Mouse (Mus musculus) lung, embryonic 16.5 days (tissue): ENCODE data around the gene Myod1. TPM values are rescaled to one million over a fixed set of nuclear protein-coding genes. Genes with fewer than 3 reads are reported as not detected.

ENCODE experiments used
- ATAC-seq: fragments of 200-750 bp; cut with Nextera tagmentation; 2 replicates; pipeline ENCODE4 v1.8.0; 2017; ENCODE audit warnings: low read depth, mild to moderate bottlenecking, moderate library complexity
- H3K27ac ChIP-seq: fragments of 300-500 bp; sonication (generic); 2 replicates; pipeline ENCODE4 v1.5.1; 2014; ENCODE audit warnings: mild to moderate bottlenecking, control low read depth, low read length
- H3K27me3 ChIP-seq: fragments of 300-500 bp; sonication (generic); 2 replicates; pipeline ENCODE4 v1.6.1; 2014; ENCODE audit warnings: low read depth, low read length, mixed read lengths; ENCODE audit not compliant: control insufficient read depth, insufficient read depth
- H3K36me3 ChIP-seq: fragments of 300-500 bp; sonication (generic); 2 replicates; pipeline ENCODE4 v1.6.1; 2014; ENCODE audit warnings: low read length; ENCODE audit not compliant: control insufficient read depth, insufficient read depth
- H3K4me1 ChIP-seq: fragments of 300-500 bp; sonication (generic); replicated peaks from 2 replicates; pipeline ENCODE4 v1.6.1; 2014; ENCODE audit warnings: low read length, mixed read lengths; ENCODE audit not compliant: control insufficient read depth, insufficient read depth
- H3K4me2 ChIP-seq: fragments of 300-500 bp; sonication (generic); 2 replicates; pipeline ENCODE4 v1.6.1; 2014; ENCODE audit warnings: low read depth, low read length, control low read depth
- H3K4me3 ChIP-seq: fragments of 300-500 bp; sonication (generic); 2 replicates; pipeline ENCODE4 v1.5.1; 2014; ENCODE audit warnings: mild to moderate bottlenecking, low read length, control low read depth
- H3K9ac ChIP-seq: fragments of 300-500 bp; sonication (generic); 2 replicates; pipeline ENCODE4 v1.6.1; 2014; ENCODE audit warnings: low read length, control low read depth
- H3K9me3 ChIP-seq: fragments of 300-500 bp; sonication (generic); 2 replicates; pipeline ENCODE4 v1.6.1; 2016; ENCODE audit warnings: low read length; ENCODE audit not compliant: control insufficient read depth
- WGBS: fragments of 180-500 bp; shearing (Covaris S2); extraction: QIAGEN DNeasy Blood & Tissue Kit; methylation state at CpG from one replicate; pipeline ENCODE4 v1.1.7; 2014; 5-methylcytosine and 5-hydroxymethylcytosine counted together
- polyA plus RNA-seq: library from polyadenylated mRNA; unstranded; fragments of >200 nt; fragmentation: Nextera tagmentation; extraction: Ambion mirVana; gene quantifications from 2 replicates; pipeline ENCODE4 v1.2.1, GENCODE M21; 2015

Myod1 gene
- polyA plus RNA-seq, 1 experiment from 2014 or later = 0.65 TPM

- H3K9me3 ChIP-seq = no peaks in the 10 kb centered on the region
- H3K4me3 ChIP-seq = no peak overlapping the region
- no peaks in the 10 kb centered on the region for H3K36me3 ChIP-seq
- H3K27me3 ChIP-seq = peaks cover 5% of the 10 kb centered on the region; the same call in 1 of the 2 replicates
- no peak overlapping the region for H3K9ac ChIP-seq
- no peaks in the 10 kb centered on the region for H3K4me1 ChIP-seq
- no peak overlapping the region for H3K4me2 ChIP-seq
- no peak for ATAC-seq
- no peak overlapping the region for H3K27ac ChIP-seq
- 73% methylated on average over 7 of the region's 7 CpGs for WGBS
These were observed 28.5 kb downstream of the Myod1 start for GRCm38 (mm10) chr7:46404756-46405155.

- 75% methylated on average over 9 of the region's 9 CpGs for WGBS
- no peak overlapping the region for H3K9ac ChIP-seq
- H3K27ac ChIP-seq = no peak overlapping the region
- H3K4me2 ChIP-seq = no peak overlapping the region
- no peak overlapping the region for H3K4me3 ChIP-seq
- H3K9me3 ChIP-seq = no peaks in the 10 kb centered on the region
- H3K4me1 ChIP-seq = no peaks in the 10 kb centered on the region
- no peaks in the 10 kb centered on the region for H3K27me3 ChIP-seq
- no peaks in the 10 kb centered on the region for H3K36me3 ChIP-seq
- no peak for ATAC-seq
These were observed 32.3 kb downstream of the Myod1 start for GRCm38 (mm10) chr7:46408606-46409005.

GRCm38 (mm10) chr7:46409204-46409789 lies 33.0 kb downstream of the Myod1 start:
- Histone ChIP-seq H3K4me1 (no peaks in the 10 kb centered on the region), H3K9ac (no peak overlapping the region), H3K4me3 (no peak overlapping the region), H3K27ac (no peak overlapping the region), H3K4me2 (no peak overlapping the region), H3K27me3 (no peaks in the 10 kb centered on the region), H3K36me3 (no peaks in the 10 kb centered on the region), H3K9me3 (no peaks in the 10 kb centered on the region)
- ATAC-seq = no peak
- WGBS = 46% methylated on average over 12 of the region's 12 CpGs

GRCm38 (mm10) chr7:46410727-46411126 lies 34.5 kb downstream of the Myod1 start:
- ATAC-seq = no peak
- H3K4me2 ChIP-seq = no peak overlapping the region
- H3K9me3 ChIP-seq = no peaks in the 10 kb centered on the region
- H3K4me3 ChIP-seq = no peak overlapping the region
- no peaks in the 10 kb centered on the region for H3K4me1 ChIP-seq
- WGBS = 75% methylated on average over 6 of the region's 6 CpGs
- no peak overlapping the region for H3K27ac ChIP-seq
- H3K27me3 ChIP-seq = no peaks in the 10 kb centered on the region
- H3K9ac ChIP-seq = no peak overlapping the region
- H3K36me3 ChIP-seq = no peaks in the 10 kb centered on the region

GRCm38 (mm10) chr7:46412823-46413222 lies 36.5 kb downstream of the Myod1 start:
- Histone ChIP-seq H3K4me1 (no peaks in the 10 kb centered on the region), H3K27ac (no peak overlapping the region), H3K4me3 (no peak overlapping the region), H3K9me3 (no peaks in the 10 kb centered on the region), H3K36me3 (no peaks in the 10 kb centered on the region), H3K9ac (no peak overlapping the region), H3K4me2 (no peak overlapping the region), H3K27me3 (no peaks in the 10 kb centered on the region)
- WGBS = 68% methylated on average over 5 of the region's 5 CpGs
- no peak for ATAC-seq

GRCm38 (mm10) chr7:46413959-46414725 lies 37.9 kb downstream of the Myod1 start:
- Histone ChIP-seq H3K4me2 (no peak overlapping the region), H3K9ac (no peak overlapping the region)
- ATAC-seq = no peak

GRCm38 (mm10) chr7:46415818-46416425 lies 39.6 kb downstream of the Myod1 start:
- 64% methylated on average over 14 of the region's 14 CpGs for WGBS
- no peaks in the 10 kb centered on the region for H3K36me3 ChIP-seq

More at GRCm38 (mm10) chr7:46413959-46414725, 37.9 kb downstream of the Myod1 start:
- H3K4me3 ChIP-seq = no peak overlapping the region
- no peak overlapping the region for H3K27ac ChIP-seq
- H3K36me3 ChIP-seq = no peaks in the 10 kb centered on the region
- no peaks in the 10 kb centered on the region for H3K4me1 ChIP-seq
- WGBS = 52% methylated on average over 6 of the region's 6 CpGs
- H3K27me3 ChIP-seq = no peaks in the 10 kb centered on the region
- H3K9me3 ChIP-seq = no peaks in the 10 kb centered on the region

GRCm38 (mm10) chr7:46417467-46417866 lies 41.2 kb downstream of the Myod1 start:
- no peak overlapping the region for H3K4me2 ChIP-seq
- H3K27ac ChIP-seq = no peak overlapping the region
- no peaks in the 10 kb centered on the region for H3K27me3 ChIP-seq
- ATAC-seq = no peak
- WGBS = 58% methylated on average over 7 of the region's 7 CpGs
- H3K4me3 ChIP-seq = no peak overlapping the region
- no peaks in the 10 kb centered on the region for H3K36me3 ChIP-seq
- no peaks in the 10 kb centered on the region for H3K4me1 ChIP-seq
- H3K9me3 ChIP-seq = no peaks in the 10 kb centered on the region
- H3K9ac ChIP-seq = no peak overlapping the region

More at GRCm38 (mm10) chr7:46415818-46416425, 39.6 kb downstream of the Myod1 start:
- no peak for ATAC-seq
- Histone ChIP-seq H3K9ac (no peak overlapping the region), H3K27ac (no peak overlapping the region), H3K27me3 (no peaks in the 10 kb centered on the region), H3K4me1 (no peaks in the 10 kb centered on the region), H3K4me2 (no peak overlapping the region), H3K9me3 (no peaks in the 10 kb centered on the region), H3K4me3 (no peak overlapping the region)

- Histone ChIP-seq H3K4me3 (no peak overlapping the region), H3K4me2 (no peak overlapping the region), H3K4me1 (no peaks in the 10 kb centered on the region), H3K9ac (no peak overlapping the region), H3K27me3 (no peaks in the 10 kb centered on the region), H3K27ac (no peak overlapping the region), H3K36me3 (no peaks in the 10 kb centered on the region), H3K9me3 (no peaks in the 10 kb centered on the region)
- no peak for ATAC-seq
- 64% methylated on average over 16 of the region's 16 CpGs for WGBS
These were observed 41.9 kb downstream of the Myod1 start for GRCm38 (mm10) chr7:46418102-46418622.
